10 mouse cellular contexts compared by ENCODE assay signal in genomic region chr11:49271334-49271733, GRCm38 (mm10). TPM values are rescaled to one million over a fixed set of nuclear protein-coding genes. Genes with fewer than 3 reads are reported as not detected.
DNase-seq lines count a peak whose midpoint lies in the region; ATAC-seq and TF ChIP-seq lines count a peak whose summit lies in the region.
"Had no signal": no experiment of that assay in that cellular context is flagged by ENCODE, and none has a peak within 500 bp of the region (broad histone marks: within the 10 kb centered on the region; RNA-seq: fewer than 3 reads in every experiment).

No protein-coding gene starts in this region.

- H3K9me3 ChIP-seq in lung, embryonic 14.5 days (ENCODE audit: low read depth, low read length), result no peaks in the 10 kb centered on the region
- H3K9me3 ChIP-seq in hindbrain, postnatal 0 days (ENCODE audit: low read length), result no peaks in the 10 kb centered on the region
- H3K9me3 ChIP-seq: heart, embryonic 15.5 days; neural tube, embryonic 12.5 days had no signal

- 25% methylated on average over 7 of the region's 7 CpGs for WGBS in lung, embryonic 14.5 days
- 32% methylated on average over 7 of the region's 7 CpGs for WGBS in lung, adult 2 months
- 29% methylated on average over 7 of the region's 7 CpGs for WGBS in hindbrain, postnatal 0 days

- no peak overlapping the region for H3K4me2 ChIP-seq in lung, embryonic 14.5 days
- no peak overlapping the region for H3K4me2 ChIP-seq in hindbrain, postnatal 0 days (ENCODE audit: low read depth, low read length)
- H3K4me2 ChIP-seq: heart, embryonic 15.5 days; neural tube, embryonic 12.5 days had no signal

- 0 out of 2 replicates have a peak, but pooled peaks have one; percentile 33 for ATAC-seq in lung, embryonic 14.5 days (ENCODE audit: insufficient read depth)
- ATAC-seq in hindbrain, postnatal 0 days, result peak; percentile 55; the same call in 1 of the 2 replicates

- TF ChIP-seq POLR2A in lung, adult 2 months (IDR thresholded peaks at IDR 0.05; ENCODE audit: borderline replicate concordance, extremely low read depth, low read depth, low read length), result no peak

- no peaks in the 10 kb centered on the region for H3K36me3 ChIP-seq in lung, embryonic 14.5 days (ENCODE audit: insufficient read depth)
- no peaks in the 10 kb centered on the region for H3K36me3 ChIP-seq in hindbrain, postnatal 0 days (ENCODE audit: insufficient read depth, low read length)
- H3K36me3 ChIP-seq: heart, embryonic 15.5 days; neural tube, embryonic 12.5 days had no signal

- peak; percentile 77 for TF ChIP-seq CTCF in lung, embryonic 14.5 days (IDR thresholded peaks at IDR 0.05; ENCODE audit: low read depth)
- no peak for TF ChIP-seq CTCF in lung, adult 2 months (IDR thresholded peaks at IDR 0.05; ENCODE audit: insufficient read depth, low read length)
- TF ChIP-seq CTCF in hindbrain, postnatal 0 days (IDR thresholded peaks at IDR 0.05; ENCODE audit: low read depth), result peak; percentile 83

- H3K4me3 ChIP-seq in lung, embryonic 14.5 days (ENCODE audit: low read depth, low read length), result no peak overlapping the region
- no peak overlapping the region for H3K4me3 ChIP-seq in lung, adult 2 months (replicated peaks; ENCODE audit: extremely low read depth, low read depth, low read length)
- no peak overlapping the region for H3K4me3 ChIP-seq in hindbrain, postnatal 0 days (ENCODE audit: low read length)
- H3K4me3 ChIP-seq: heart, embryonic 15.5 days; neural tube, embryonic 12.5 days had no signal

- no peaks in the 10 kb centered on the region for H3K4me1 ChIP-seq in lung, embryonic 14.5 days (ENCODE audit: insufficient read depth)
- no peaks in the 10 kb centered on the region for H3K4me1 ChIP-seq in lung, adult 2 months (ENCODE audit: control insufficient read depth, insufficient read depth, low read length)
- no peaks in the 10 kb centered on the region for H3K4me1 ChIP-seq in hindbrain, postnatal 0 days (ENCODE audit: insufficient read depth, low read length)

- DNase-seq in adrenal gland, postnatal 14 days, result peak; percentile 53
- DNase-seq in adrenal gland, adult 8-10 months, result no peak
- DNase-seq in lung, embryonic 14.5 days, result peak; percentile 90
- no peak for DNase-seq in lung, adult 2 months
- peak; percentile 51 for DNase-seq in embryo, embryonic 10 days (ENCODE audit: low spot score)
- peak; percentile 85 for DNase-seq in hindbrain, postnatal 0 days (ENCODE audit: low spot score)
- DNase-seq in mesoderm, embryonic 11.5 days (ENCODE audit: low read depth, low spot score), result peak; percentile 71
- DNase-seq in thymus, postnatal 36 days, result peak; percentile 29 to 33

- no peak overlapping the region for H3K9ac ChIP-seq in lung, embryonic 14.5 days
- no peak overlapping the region for H3K9ac ChIP-seq in hindbrain, postnatal 0 days (replicated peaks; ENCODE audit: low read length)
- H3K9ac ChIP-seq: heart, embryonic 15.5 days; neural tube, embryonic 12.5 days had no signal

- no peak overlapping the region for H3K27ac ChIP-seq in lung, embryonic 14.5 days (ENCODE audit: low read depth)
- no peak overlapping the region for H3K27ac ChIP-seq in hindbrain, postnatal 0 days
- H3K27ac ChIP-seq: heart, embryonic 15.5 days; neural tube, embryonic 12.5 days had no signal

- H3K27me3 ChIP-seq in lung, embryonic 14.5 days (ENCODE audit: insufficient read depth, low read length), result no peaks in the 10 kb centered on the region
- no peaks in the 10 kb centered on the region for H3K27me3 ChIP-seq in hindbrain, postnatal 0 days (ENCODE audit: insufficient read depth, low read length)
- H3K27me3 ChIP-seq: heart, embryonic 15.5 days; neural tube, embryonic 12.5 days had no signal

RNA-seq across cellular contexts. Expression of gene Olfr1393, which starts 6.8 kb away (rescaled TPM):
- total RNA-seq in adrenal gland, postnatal 14 days (2021), result not detected in 2 replicates
- total RNA-seq in adrenal gland, adult 8-10 months (2022), result not detected
- not detected in 2 replicates for polyA plus RNA-seq in lung, embryonic 14.5 days (2014; fragmentation: Nextera tagmentation; extraction: Ambion mirVana)
- polyA plus RNA-seq in lung, adult 2 months (2012; rRNA removed), result not detected in 2 replicates
- total RNA-seq in hindbrain, postnatal 0 days (2014; rRNA removed), result 0.86 TPM in 1 of 2 replicates, not detected in the other
- 0.10 and 0.13 TPM in 2 replicates for polyA plus RNA-seq in hindbrain, postnatal 0 days (2015; fragmentation: Nextera tagmentation; extraction: Ambion mirVana)
- polyA plus RNA-seq: heart, embryonic 15.5 days; neural tube, embryonic 12.5 days had no signal

RNA-seq across cellular contexts. Expression of gene Olfr1392, which starts 13.7 kb away (rescaled TPM):
- not detected in 2 replicates for total RNA-seq in adrenal gland, postnatal 14 days (2021)
- not detected for total RNA-seq in adrenal gland, adult 8-10 months (2022)
- polyA plus RNA-seq in lung, embryonic 14.5 days (2014; fragmentation: Nextera tagmentation; extraction: Ambion mirVana), result not detected in 2 replicates
- 0.09 TPM in 1 of 2 replicates, not detected in the other for polyA plus RNA-seq in lung, adult 2 months (2012; rRNA removed)
- total RNA-seq in hindbrain, postnatal 0 days (2014; rRNA removed), result not detected in 2 replicates
- not detected in 2 replicates for polyA plus RNA-seq in hindbrain, postnatal 0 days (2015; fragmentation: Nextera tagmentation; extraction: Ambion mirVana)
- polyA plus RNA-seq: heart, embryonic 15.5 days; neural tube, embryonic 12.5 days had no signal

RNA-seq across cellular contexts. Expression of gene Mgat1, which starts 27.3 kb away (rescaled TPM):
- total RNA-seq in adrenal gland, postnatal 14 days (2021), result 95.9 and 96.7 TPM in 2 replicates
- 100 to 1,000 TPM; 114 to 131 (median 124) TPM for total RNA-seq in adrenal gland, adult 8-10 months (2022)
- polyA plus RNA-seq in lung, embryonic 14.5 days (2014; fragmentation: Nextera tagmentation; extraction: Ambion mirVana), result 59.3 and 60.0 TPM in 2 replicates
- polyA plus RNA-seq in lung, adult 2 months (2012; rRNA removed), result 216 and 218 TPM in 2 replicates
- total RNA-seq in hindbrain, postnatal 0 days (2014; rRNA removed), result 87.4 and 109 TPM in 2 replicates
- 33.6 and 35.3 TPM in 2 replicates for polyA plus RNA-seq in hindbrain, postnatal 0 days (2015; fragmentation: Nextera tagmentation; extraction: Ambion mirVana)

RNA-seq across cellular contexts. Expression of gene Olfr10, which starts 33.2 kb away (rescaled TPM):
- not detected in 2 replicates for total RNA-seq in adrenal gland, postnatal 14 days (2021)
- not detected for total RNA-seq in adrenal gland, adult 8-10 months (2022)
- polyA plus RNA-seq in lung, embryonic 14.5 days (2014; fragmentation: Nextera tagmentation; extraction: Ambion mirVana), result not detected in 2 replicates
- not detected in 2 replicates for polyA plus RNA-seq in lung, adult 2 months (2012; rRNA removed)
- total RNA-seq in hindbrain, postnatal 0 days (2014; rRNA removed), result not detected in 2 replicates
- polyA plus RNA-seq in hindbrain, postnatal 0 days (2015; fragmentation: Nextera tagmentation; extraction: Ambion mirVana), result not detected in 2 replicates
- polyA plus RNA-seq: heart, embryonic 15.5 days; neural tube, embryonic 12.5 days had no signal

RNA-seq across cellular contexts. Expression of gene Olfr1391, which starts 51.2 kb away (rescaled TPM):
- total RNA-seq in adrenal gland, postnatal 14 days (2021), result not detected in 2 replicates
- total RNA-seq in adrenal gland, adult 8-10 months (2022), result not detected
- not detected in 2 replicates for polyA plus RNA-seq in lung, embryonic 14.5 days (2014; fragmentation: Nextera tagmentation; extraction: Ambion mirVana)
- not detected in 2 replicates for polyA plus RNA-seq in lung, adult 2 months (2012; rRNA removed)
- not detected in 2 replicates for total RNA-seq in hindbrain, postnatal 0 days (2014; rRNA removed)
- polyA plus RNA-seq in hindbrain, postnatal 0 days (2015; fragmentation: Nextera tagmentation; extraction: Ambion mirVana), result not detected in 2 replicates
- polyA plus RNA-seq: heart, embryonic 15.5 days; neural tube, embryonic 12.5 days had no signal

Comparison
In these comparisons a context has a peak if more than half of its experiments do, and no peak if none do; other contexts are left out.
1. DNase-seq: peak in adrenal gland, postnatal 14 days (single experiment), lung, embryonic 14.5 days (single experiment), embryo, embryonic 10 days (single experiment), hindbrain, postnatal 0 days (single experiment), mesoderm, embryonic 11.5 days (single experiment) and thymus, postnatal 36 days (2 of 2); none in adrenal gland, adult 8-10 months (single experiment) and lung, adult 2 months (single experiment).